Mouse (Mus musculus) liver, postnatal 0 days (tissue): ENCODE measurements around the gene Tkt.

Source experiments
- CTCF ChIP-seq: sonication (generic); IDR thresholded peaks from 2 replicates; pipeline ENCODE4 v1.5.1; 2016; ENCODE audit warnings: antibody characterized with exemption, low read depth
- EP300 ChIP-seq: IDR thresholded peaks from 2 replicates; pipeline ENCODE4 v1.6.1; 2016; ENCODE audit warnings: antibody characterized with exemption, low read depth, mild to moderate bottlenecking

- TF ChIP-seq CTCF: no peak
- no peak for TF ChIP-seq EP300
Observed at GRCm38 (mm10) chr14:30551509-30551908, 3.4 kb downstream of the Tkt start.
